Mouse (Mus musculus) heart, adult 2 months (tissue): ENCODE results near the gene Ccdc169.

Experiments
- CTCF ChIP-seq: fragments of 200-600 bp; IDR thresholded peaks from 2 replicates; pipeline ENCODE4 v1.8.1; 2022; ENCODE audit warnings: antibody characterized with exemption, mild to moderate bottlenecking, moderate library complexity
- EP300 ChIP-seq: fragments of 200-500 bp; IDR thresholded peaks from 2 replicates; pipeline ENCODE4 v1.6.1; 2011; ENCODE audit warnings: low read depth, low read length, control low read depth; ENCODE audit not compliant: insufficient read depth

- TF ChIP-seq CTCF: no peak
- no peak for TF ChIP-seq EP300
Measured at GRCm38 (mm10) chr3:55098014-55098413, 39.1 kb upstream of the Ccdc169 start.
